Mouse (Mus musculus) heart, adult 2 months (tissue): ENCODE data around the gene Nrxn2.

ENCODE experiments used
- CTCF ChIP-seq: fragments of 200-600 bp; IDR thresholded peaks from 2 replicates; pipeline ENCODE4 v1.8.1; 2022; ENCODE audit warnings: antibody characterized with exemption, mild to moderate bottlenecking, moderate library complexity
- EP300 ChIP-seq: fragments of 200-500 bp; IDR thresholded peaks from 2 replicates; pipeline ENCODE4 v1.6.1; 2011; ENCODE audit warnings: low read depth, low read length, control low read depth; ENCODE audit not compliant: insufficient read depth
- POLR2A ChIP-seq: fragments of 200-500 bp; IDR thresholded peaks from 2 replicates; pipeline ENCODE4 v1.6.1; 2011; ENCODE audit warnings: mild to moderate bottlenecking, low read depth, low read length, control low read depth; ENCODE audit not compliant: insufficient read depth

- TF ChIP-seq POLR2A (no peak), CTCF (no peak), EP300 (no peak)
Observed at GRCm38 (mm10) chr19:6533290-6534117, 115.0 kb downstream of the Nrxn2 start.
